Mouse (Mus musculus) heart, embryonic 10.5 days (tissue): ENCODE data around the gene Kdm8. TPM values are rescaled to one million over a fixed set of nuclear protein-coding genes. Genes with fewer than 3 reads are reported as not detected.

Experiments
- DNase-seq: peaks from one replicate; pipeline ENCODE4 v3.0.0-alpha.2; 2017; ENCODE audit warnings: low spot score
- H3K27ac ChIP-seq: fragments of 300-500 bp; sonication (generic); 2 replicates; pipeline ENCODE4 v1.5.1; 2016; ENCODE audit warnings: mild to moderate bottlenecking
- H3K27me3 ChIP-seq: fragments of 300-500 bp; sonication (generic); 2 replicates; pipeline ENCODE4 v1.6.1; 2016; ENCODE audit warnings: mild to moderate bottlenecking; ENCODE audit not compliant: poor library complexity, insufficient read depth, severe bottlenecking
- H3K36me3 ChIP-seq: fragments of 300-500 bp; sonication (generic); 2 replicates; pipeline ENCODE4 v1.6.1; 2016; ENCODE audit warnings: mild to moderate bottlenecking, moderate library complexity
- H3K4me1 ChIP-seq: fragments of 300-500 bp; sonication (generic); 2 replicates; pipeline ENCODE4 v1.6.1; 2016; ENCODE audit warnings: mild to moderate bottlenecking
- H3K4me3 ChIP-seq: fragments of 300-500 bp; sonication (generic); 2 replicates; pipeline ENCODE4 v1.5.1; 2016; ENCODE audit warnings: mild to moderate bottlenecking, moderate library complexity
- H3K9me3 ChIP-seq: fragments of 300-500 bp; sonication (generic); 2 replicates; pipeline ENCODE4 v1.6.1; 2016; ENCODE audit warnings: mild to moderate bottlenecking, moderate library complexity
- WGBS: fragments of 180-500 bp; shearing (Covaris S2); methylation state at CpG from one replicate; pipeline ENCODE4 v1.1.7; 2016; 5-methylcytosine and 5-hydroxymethylcytosine counted together
- polyA plus RNA-seq: library from polyadenylated mRNA; unstranded; fragments of >200 nt; fragmentation: Nextera tagmentation; extraction: Ambion mirVana; gene quantifications from 2 replicates; pipeline ENCODE4 v1.2.1, GENCODE M21; 2016

The Kdm8 gene
- polyA plus RNA-seq, 1 experiment from 2014 or later, result 11.6 TPM

DNA sequence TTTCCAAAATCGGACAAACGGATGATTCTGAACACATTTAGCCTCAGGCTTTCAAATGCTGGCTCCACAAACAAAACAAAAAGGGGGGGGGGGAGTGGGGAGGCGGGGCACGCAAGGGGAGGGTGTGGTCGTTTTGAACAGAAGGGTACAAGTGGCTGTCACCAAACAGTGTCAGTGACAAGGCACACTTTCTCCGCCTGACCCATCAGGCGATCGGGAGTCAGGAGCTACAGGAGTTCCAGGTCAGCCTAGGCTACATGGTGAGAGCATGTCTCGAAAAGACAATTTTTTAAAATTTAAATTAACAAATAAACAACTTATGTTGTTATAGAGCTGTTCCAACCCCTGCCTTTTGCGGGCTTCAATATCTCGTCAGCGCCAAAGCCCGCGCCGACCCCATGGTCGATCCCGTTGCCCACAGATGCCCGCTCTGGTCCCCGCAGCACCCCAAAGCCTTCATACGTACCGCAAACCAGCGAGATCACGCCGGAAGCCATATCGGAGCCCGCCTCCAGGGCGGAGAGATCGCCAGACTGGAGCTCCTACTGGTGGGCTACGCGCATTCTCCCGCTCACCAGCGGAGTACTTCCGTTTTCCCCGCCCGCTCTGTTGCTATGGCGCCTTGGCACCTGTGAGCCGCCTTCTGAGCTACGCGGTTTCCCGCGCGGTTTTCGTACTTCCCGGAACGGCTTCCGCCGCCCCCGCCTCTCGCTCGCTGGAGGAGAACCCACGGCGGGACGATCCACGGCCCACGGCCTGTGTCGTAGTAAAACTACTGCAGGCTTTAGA lies 46.7 kb downstream of the Kdm8 start, which contains the start of gene Nsmce1:
Gene Nsmce1, minus strand, starts transcription at position 650 of the 789 bp plus-strand sequence.
- Histone ChIP-seq H3K27me3 (no peaks in the 10 kb centered on the region), H3K9me3 (no peaks in the 10 kb centered on the region), H3K4me1 (peaks cover 14% of the 10 kb centered on the region), H3K27ac (peak within 1 kb of the TSS; percentile 92), H3K36me3 (peaks cover 5% of the 10 kb centered on the region), H3K4me3 (peak within 1 kb of the TSS; percentile 67)
- DNase-seq, result peak; percentile 98
- under 1% methylated on average over 56 of the region's 56 CpGs for WGBS

DNA sequence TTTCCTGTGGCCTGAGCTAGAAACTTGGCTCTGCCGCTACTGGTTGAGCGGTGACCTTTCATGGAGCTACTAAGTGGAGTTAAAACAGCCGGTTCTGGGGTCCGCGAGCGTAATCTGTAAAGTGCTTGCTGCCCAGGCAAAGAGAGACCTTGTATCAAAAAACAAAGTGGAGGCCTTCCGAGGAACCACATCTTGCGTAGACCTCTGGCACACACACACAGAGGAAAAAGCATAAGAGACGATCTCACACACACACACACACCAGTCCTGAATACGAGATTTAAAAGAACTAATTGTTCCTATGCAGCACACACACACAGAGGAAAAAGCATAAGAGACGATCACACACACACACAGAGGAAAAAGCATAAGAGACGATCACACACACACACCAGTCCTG lies 47.3 kb downstream of the Kdm8 start:
- Histone ChIP-seq H3K9me3 (no peaks in the 10 kb centered on the region), H3K4me1 (peaks cover 14% of the 10 kb centered on the region), H3K4me3 (peak overlapping the region; percentile 67), H3K27me3 (no peaks in the 10 kb centered on the region), H3K36me3 (0 out of 2 replicates have a peak, but pooled peaks cover 2% of the 10 kb centered on the region), H3K27ac (peak overlapping the region; percentile 92)
- DNase-seq, result no peak
- WGBS, result 31% methylated on average over 12 of the region's 12 CpGs

DNA sequence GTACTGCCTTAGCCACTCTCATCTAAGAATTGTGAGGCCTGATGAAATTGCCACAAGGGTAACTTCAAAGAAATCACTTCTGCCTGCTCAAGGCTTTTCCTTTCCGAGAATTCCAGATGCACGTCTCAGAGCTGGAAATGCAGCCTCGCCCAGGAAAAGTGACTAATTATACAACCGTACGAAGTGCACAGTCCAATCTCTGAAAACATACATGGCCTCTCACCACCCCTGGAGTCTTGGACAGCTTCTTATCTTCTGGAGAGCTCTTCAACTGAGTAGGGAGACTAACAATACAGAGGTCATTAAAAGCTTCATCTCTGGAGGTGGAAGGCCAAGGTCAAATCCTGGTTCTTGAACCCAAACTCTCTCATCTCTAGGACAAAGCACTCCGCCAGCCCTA lies 48.1 kb downstream of the Kdm8 start:
- H3K9me3 ChIP-seq, result no peaks in the 10 kb centered on the region
- no peaks in the 10 kb centered on the region for H3K36me3 ChIP-seq
- DNase-seq, result no peak
- WGBS, result 56% methylated on average over 6 of the region's 6 CpGs
- no peak overlapping the region for H3K4me3 ChIP-seq
- H3K4me1 ChIP-seq, result peaks cover 14% of the 10 kb centered on the region
- peak overlapping the region; percentile 92; the same call in 1 of the 2 replicates for H3K27ac ChIP-seq
- no peaks in the 10 kb centered on the region for H3K27me3 ChIP-seq

DNA sequence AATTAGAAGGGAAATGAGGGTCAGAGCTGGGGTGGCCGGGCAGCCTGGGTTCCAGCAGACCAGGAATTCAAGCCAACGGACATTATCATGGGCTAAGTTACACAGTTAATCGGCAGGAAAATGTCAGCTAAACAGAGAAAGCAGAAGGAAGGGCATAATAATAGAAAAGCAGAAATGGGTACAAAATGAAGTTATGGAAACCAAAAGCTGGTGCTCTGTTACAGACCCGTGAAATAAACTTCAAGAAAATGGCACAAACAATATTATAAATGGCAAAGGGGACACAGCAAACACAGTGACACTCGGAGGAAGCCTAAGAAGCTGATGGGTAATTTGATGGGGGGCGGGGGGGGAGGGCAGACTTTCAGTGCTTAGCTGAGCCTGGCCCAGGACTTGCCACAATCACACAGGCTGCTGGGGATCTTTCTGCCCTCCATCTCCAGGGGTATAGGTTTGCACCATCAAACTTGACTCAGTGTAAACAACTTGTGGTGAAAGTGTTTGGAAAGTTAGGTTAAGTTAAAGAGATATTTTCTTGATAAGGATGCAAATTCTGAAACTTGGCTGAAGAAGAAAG lies 51.5 kb downstream of the Kdm8 start:
- no peaks in the 10 kb centered on the region for H3K36me3 ChIP-seq
- peaks cover 5% of the 10 kb centered on the region for H3K4me1 ChIP-seq
- no peak overlapping the region for H3K4me3 ChIP-seq
- DNase-seq, result no peak
- H3K27me3 ChIP-seq, result no peaks in the 10 kb centered on the region
- H3K27ac ChIP-seq, result no peak overlapping the region
- 70% methylated on average over 6 of the region's 6 CpGs for WGBS
- H3K9me3 ChIP-seq, result no peaks in the 10 kb centered on the region

DNA sequence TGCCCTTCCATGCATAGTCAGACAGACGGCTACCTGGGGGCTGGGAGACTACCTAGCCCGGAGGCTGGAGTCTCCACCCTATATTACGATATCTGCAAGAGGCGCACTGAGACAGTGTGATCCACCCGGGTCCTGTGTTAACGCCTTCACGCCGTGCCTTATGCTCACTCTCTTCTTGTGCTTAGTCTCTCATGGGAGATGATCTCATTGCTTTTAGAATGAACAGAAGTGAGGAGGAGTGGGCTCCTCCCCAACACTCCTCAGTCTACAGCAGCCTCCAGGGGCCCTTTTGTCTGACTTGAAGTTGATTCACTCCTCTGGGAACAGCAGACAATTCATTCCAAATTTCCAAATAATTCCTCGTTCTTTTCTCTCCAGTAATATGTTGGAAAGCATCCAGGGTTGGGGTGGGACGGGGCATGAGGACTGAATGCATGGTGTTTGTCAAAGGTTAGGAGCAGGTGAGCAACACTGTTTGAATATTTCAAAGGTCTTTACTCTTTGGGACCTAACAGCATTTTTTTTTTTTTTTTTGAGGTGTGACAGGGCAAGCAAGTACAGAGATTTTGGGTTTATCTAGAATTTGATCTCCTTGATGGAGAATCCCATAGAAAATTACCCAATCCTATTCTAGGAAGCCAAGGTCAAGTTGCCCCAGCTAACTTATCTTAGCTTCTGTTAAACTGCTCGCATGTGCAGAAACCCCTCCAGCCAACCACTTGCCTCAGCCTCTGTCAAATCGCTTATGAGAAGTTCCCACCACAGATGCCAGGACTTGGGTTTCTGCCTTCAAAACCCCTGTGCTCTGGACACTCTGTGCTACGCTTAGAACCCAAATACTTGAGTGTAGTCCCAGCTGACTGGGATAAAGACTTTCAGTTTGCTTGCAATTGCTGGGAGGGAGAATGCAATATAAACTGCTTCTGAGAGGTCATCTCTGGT lies 55.7 kb downstream of the Kdm8 start:
- no peak overlapping the region for H3K4me3 ChIP-seq
- no peak overlapping the region for H3K27ac ChIP-seq
- WGBS, result 69% methylated on average over 13 of the region's 13 CpGs
- H3K4me1 ChIP-seq, result peaks cover 3% of the 10 kb centered on the region; the same call in 1 of the 2 replicates
- H3K9me3 ChIP-seq, result no peaks in the 10 kb centered on the region
- no peak for DNase-seq
- H3K27me3 ChIP-seq, result no peaks in the 10 kb centered on the region
- no peaks in the 10 kb centered on the region for H3K36me3 ChIP-seq

DNA sequence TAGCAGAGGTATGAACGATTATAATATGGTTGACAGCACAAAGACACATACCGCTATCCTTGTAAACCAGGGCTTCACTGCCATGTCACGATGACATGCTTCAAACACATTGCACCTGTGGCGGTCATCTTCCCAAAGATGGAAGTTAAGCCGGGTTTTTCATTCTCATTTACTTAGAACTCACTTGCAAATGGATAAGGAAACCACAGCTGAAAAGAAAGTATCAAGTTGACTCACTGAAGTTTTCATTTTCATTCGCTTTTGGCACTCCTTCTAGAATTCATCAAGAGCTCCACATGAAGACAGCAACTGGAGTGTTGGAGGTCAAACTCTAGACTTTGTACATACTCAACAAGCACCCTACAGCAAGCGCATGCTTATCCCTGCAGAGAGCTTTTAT lies 56.4 kb downstream of the Kdm8 start:
- Histone ChIP-seq H3K4me3 (no peak overlapping the region), H3K27ac (no peak overlapping the region), H3K4me1 (peaks cover 3% of the 10 kb centered on the region; the same call in 1 of the 2 replicates), H3K36me3 (no peaks in the 10 kb centered on the region), H3K27me3 (no peaks in the 10 kb centered on the region), H3K9me3 (no peaks in the 10 kb centered on the region)
- DNase-seq, result no peak
- WGBS, result 85% methylated on average over 7 of the region's 7 CpGs

DNA sequence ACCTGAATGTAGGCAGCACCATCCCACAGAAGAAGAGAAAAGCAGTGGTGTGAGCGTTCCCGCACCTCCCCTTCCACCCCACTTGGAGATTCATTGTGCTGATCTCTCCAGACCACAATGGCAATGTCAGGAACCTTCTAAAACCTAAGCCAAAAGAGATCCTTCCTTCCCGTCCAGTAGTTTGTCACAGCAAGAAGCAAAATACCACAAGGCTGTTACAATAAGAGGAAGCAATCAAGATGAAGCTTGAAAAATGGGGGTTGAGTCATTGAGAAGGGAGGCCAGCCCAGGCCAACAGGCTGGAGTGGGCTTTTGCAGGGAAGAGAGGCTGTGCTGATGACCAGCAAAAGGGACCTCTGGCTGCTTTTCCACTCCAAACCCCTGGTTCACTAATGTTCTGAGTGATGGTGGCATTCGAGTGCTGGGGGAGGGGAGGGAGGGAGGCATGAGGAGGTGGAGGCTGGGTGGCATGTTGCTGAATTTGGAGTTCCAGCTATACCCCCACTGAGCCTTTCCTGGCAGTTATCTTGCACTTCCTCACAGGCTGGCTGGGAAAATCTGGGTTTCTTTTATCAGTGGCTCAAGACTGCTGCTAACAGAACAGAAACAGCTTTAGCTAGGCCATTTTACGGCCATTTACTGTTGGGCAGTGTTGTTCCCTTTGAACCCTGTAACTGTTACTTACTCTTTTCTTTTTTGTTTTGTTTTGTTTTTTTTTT lies 59.1 kb downstream of the Kdm8 start:
- no peaks in the 10 kb centered on the region for H3K9me3 ChIP-seq
- H3K27me3 ChIP-seq, result no peaks in the 10 kb centered on the region
- H3K27ac ChIP-seq, result no peak overlapping the region
- DNase-seq, result no peak
- 57% methylated on average over 5 of the region's 5 CpGs for WGBS
- H3K4me3 ChIP-seq, result no peak overlapping the region
- H3K36me3 ChIP-seq, result no peaks in the 10 kb centered on the region
- H3K4me1 ChIP-seq, result peaks cover 3% of the 10 kb centered on the region; the same call in 1 of the 2 replicates

DNA sequence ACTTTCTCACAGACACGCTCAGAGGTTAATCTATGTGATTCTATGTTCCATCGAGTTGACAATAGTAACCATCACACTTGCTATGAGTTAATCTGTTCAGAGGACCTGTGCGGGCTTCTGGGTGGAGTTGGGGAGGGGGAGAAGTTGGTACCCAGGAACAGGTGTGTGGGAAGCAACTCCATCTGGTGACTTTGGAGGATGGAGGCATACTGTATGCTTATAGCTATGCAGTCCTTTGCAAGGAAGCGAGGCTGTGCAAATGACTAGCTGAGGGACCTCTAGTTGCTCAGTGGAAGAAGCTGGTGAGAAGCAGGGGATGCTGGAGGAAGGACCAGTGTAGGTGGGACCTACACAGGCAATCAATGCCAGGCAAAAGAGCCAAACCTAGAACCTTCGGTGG lies 60.1 kb downstream of the Kdm8 start:
- no peak overlapping the region for H3K4me3 ChIP-seq
- H3K9me3 ChIP-seq, result no peaks in the 10 kb centered on the region
- 91% methylated on average over 5 of the region's 5 CpGs for WGBS
- H3K27ac ChIP-seq, result no peak overlapping the region
- H3K4me1 ChIP-seq, result peaks cover 3% of the 10 kb centered on the region; the same call in 1 of the 2 replicates
- DNase-seq, result no peak
- H3K27me3 ChIP-seq, result no peaks in the 10 kb centered on the region
- H3K36me3 ChIP-seq, result no peaks in the 10 kb centered on the region

DNA sequence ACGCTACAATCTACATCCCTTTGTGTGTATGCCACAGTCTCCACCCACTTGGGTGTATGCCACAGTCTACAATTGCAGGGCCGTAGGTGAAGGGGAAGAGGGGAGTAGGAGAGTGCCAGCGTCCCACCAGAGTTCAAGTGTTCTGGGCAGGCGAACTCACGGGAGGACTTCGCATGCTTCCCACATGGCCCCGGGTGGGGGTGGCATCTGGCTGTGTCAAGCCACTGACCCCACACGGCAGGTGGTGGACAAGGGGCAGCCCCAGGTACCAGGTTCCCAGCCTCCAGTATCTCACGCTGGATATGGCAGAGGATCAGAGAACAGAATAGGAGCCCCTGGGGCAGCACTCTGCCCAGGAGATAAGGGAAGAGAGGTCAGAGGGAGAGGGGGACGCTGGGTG lies 61.1 kb downstream of the Kdm8 start:
- WGBS, result 83% methylated on average over 10 of the region's 10 CpGs
- DNase-seq, result no peak
- H3K9me3 ChIP-seq, result no peaks in the 10 kb centered on the region
- H3K4me3 ChIP-seq, result no peak overlapping the region
- H3K27ac ChIP-seq, result no peak overlapping the region
- H3K27me3 ChIP-seq, result no peaks in the 10 kb centered on the region
- H3K4me1 ChIP-seq, result peaks cover 3% of the 10 kb centered on the region; the same call in 1 of the 2 replicates
- H3K36me3 ChIP-seq, result no peaks in the 10 kb centered on the region

DNA sequence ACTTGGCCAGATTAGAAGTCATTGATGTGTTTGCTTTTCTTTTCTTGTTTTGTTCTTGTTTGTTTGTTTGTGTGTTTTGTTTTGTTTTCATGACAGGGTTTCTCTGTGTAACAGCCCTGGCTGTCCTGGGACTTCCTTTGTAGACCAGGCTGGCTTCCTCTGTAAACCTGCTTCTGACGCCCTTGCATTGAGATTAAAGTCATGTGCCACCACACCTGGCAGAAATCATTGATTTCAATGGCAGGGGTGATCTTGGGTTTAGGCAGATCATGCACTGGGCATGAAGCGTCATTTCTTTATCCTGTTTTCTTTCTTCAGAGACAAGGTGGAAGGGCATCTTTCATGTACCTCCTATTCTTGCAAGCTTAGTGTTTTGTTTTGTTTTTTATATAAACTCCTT lies 62.8 kb downstream of the Kdm8 start:
- DNase-seq, result no peak
- H3K9me3 ChIP-seq, result no peaks in the 10 kb centered on the region
- H3K4me1 ChIP-seq, result peaks cover 3% of the 10 kb centered on the region; the same call in 1 of the 2 replicates
- 70% methylated on average over 2 of the region's 2 CpGs for WGBS
- no peak overlapping the region for H3K27ac ChIP-seq
- H3K36me3 ChIP-seq, result no peaks in the 10 kb centered on the region
- H3K4me3 ChIP-seq, result no peak overlapping the region
- H3K27me3 ChIP-seq, result no peaks in the 10 kb centered on the region

DNA sequence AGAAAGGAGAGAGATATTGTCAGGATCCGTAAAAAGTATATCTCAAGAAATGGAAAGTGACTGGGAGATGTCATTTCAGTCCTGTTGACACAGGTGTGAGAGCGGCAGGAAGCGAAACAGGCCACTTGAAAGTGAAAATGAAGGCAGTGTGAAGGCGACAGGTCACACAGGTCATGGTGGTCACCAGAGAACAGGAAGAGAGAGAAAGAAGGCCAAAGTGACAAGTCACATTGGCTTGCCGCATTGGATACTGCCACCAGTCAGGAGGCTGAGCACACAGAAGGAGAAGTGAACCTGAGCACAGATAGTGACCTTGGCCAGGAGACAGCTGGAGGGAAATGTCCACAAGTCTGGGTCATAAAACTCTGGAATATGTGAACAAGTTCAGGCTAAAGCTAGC lies 67.0 kb downstream of the Kdm8 start:
- no peaks in the 10 kb centered on the region for H3K36me3 ChIP-seq
- no peak overlapping the region for H3K4me3 ChIP-seq
- DNase-seq, result peak; percentile 50
- WGBS, result 65% methylated on average over 5 of the region's 5 CpGs
- no peaks in the 10 kb centered on the region for H3K9me3 ChIP-seq
- no peaks in the 10 kb centered on the region for H3K27me3 ChIP-seq
- H3K27ac ChIP-seq, result no peak overlapping the region
- no peaks in the 10 kb centered on the region for H3K4me1 ChIP-seq

DNA sequence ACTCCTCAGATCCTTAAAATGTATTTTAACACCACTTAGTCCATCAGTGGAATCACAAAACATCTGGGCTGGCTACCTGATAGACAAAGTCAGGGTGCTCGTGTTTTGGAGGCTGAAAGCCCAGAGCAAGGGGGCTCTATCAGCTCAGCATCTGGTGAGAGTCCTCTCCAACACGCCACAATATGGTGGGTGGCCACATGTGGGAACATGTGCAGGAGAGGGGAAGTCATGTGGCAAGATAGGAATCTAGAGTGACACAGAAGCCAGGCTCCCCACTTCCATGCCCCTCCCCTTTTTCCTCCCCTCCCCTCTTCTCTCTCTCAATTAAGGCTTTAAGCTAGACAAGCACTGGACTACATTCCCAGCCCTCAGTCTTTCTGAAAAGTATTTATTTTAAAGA lies 67.4 kb downstream of the Kdm8 start:
- 73% methylated on average over 2 of the region's 2 CpGs for WGBS
- no peaks in the 10 kb centered on the region for H3K9me3 ChIP-seq
- H3K36me3 ChIP-seq, result no peaks in the 10 kb centered on the region
- no peak overlapping the region for H3K27ac ChIP-seq
- DNase-seq, result peak; percentile 45
- no peaks in the 10 kb centered on the region for H3K4me1 ChIP-seq
- no peak overlapping the region for H3K4me3 ChIP-seq
- H3K27me3 ChIP-seq, result no peaks in the 10 kb centered on the region
